Mouse (Mus musculus): Measurements from ENCODE around the gene Trim39. TPM values are rescaled to one million over a fixed set of nuclear protein-coding genes. Genes with fewer than 3 reads are reported as not detected.

The Trim39 gene
- polyA plus RNA-seq, 1 experiment from 2014 or later, result 25.2 TPM

Other genes starting within 250 kb of the Trim39 start
- 10.2 and 12.1 TPM in 2 replicates for gene H2-T23, start 239.4 kb downstream of the Trim39 start, polyA plus RNA-seq (2016; fragmentation: Nextera tagmentation; extraction: Ambion mirVana)
- gene H2-T22, start 229.5 kb downstream of the Trim39 start, polyA plus RNA-seq (2016; fragmentation: Nextera tagmentation; extraction: Ambion mirVana), result 16.3 and 17.2 TPM in 2 replicates
- not detected in 2 replicates for gene Gm6034, start 229.3 kb downstream of the Trim39 start, polyA plus RNA-seq (2016; fragmentation: Nextera tagmentation; extraction: Ambion mirVana)
- not detected in 2 replicates for gene Gm11127, start 213.9 kb downstream of the Trim39 start, polyA plus RNA-seq (2016; fragmentation: Nextera tagmentation; extraction: Ambion mirVana)
- gene Gm19684, start 150.6 kb downstream of the Trim39 start, polyA plus RNA-seq (2016; fragmentation: Nextera tagmentation; extraction: Ambion mirVana), result not detected in 2 replicates
- gene Gm7030, start 142.8 kb downstream of the Trim39 start, polyA plus RNA-seq (2016; fragmentation: Nextera tagmentation; extraction: Ambion mirVana), result not detected in 2 replicates
- gene Gm8909, start 103.7 kb downstream of the Trim39 start, polyA plus RNA-seq (2016; fragmentation: Nextera tagmentation; extraction: Ambion mirVana), result not detected in 2 replicates
- not detected in 2 replicates for gene H2-T3, start 82.0 kb downstream of the Trim39 start, polyA plus RNA-seq (2016; fragmentation: Nextera tagmentation; extraction: Ambion mirVana)
- gene Rpp21, start 14.2 kb downstream of the Trim39 start, polyA plus RNA-seq (2016; fragmentation: Nextera tagmentation; extraction: Ambion mirVana), result 98.2 and 106 TPM in 2 replicates
- 0.20 TPM in 1 of 2 replicates, not detected in the other for gene H2-M10.2, start 14.2 kb upstream of the Trim39 start, polyA plus RNA-seq (2016; fragmentation: Nextera tagmentation; extraction: Ambion mirVana)
- not detected in 2 replicates for gene H2-M10.1, start 53.9 kb upstream of the Trim39 start, polyA plus RNA-seq (2016; fragmentation: Nextera tagmentation; extraction: Ambion mirVana)
- not detected in 2 replicates for gene H2-M10.3, start 96.2 kb upstream of the Trim39 start, polyA plus RNA-seq (2016; fragmentation: Nextera tagmentation; extraction: Ambion mirVana)
- gene H2-M10.4, start 190.1 kb upstream of the Trim39 start, polyA plus RNA-seq (2016; fragmentation: Nextera tagmentation; extraction: Ambion mirVana), result not detected in 2 replicates

Data from embryonic facial prominence, embryonic 12.5 days (tissue).